Mouse (Mus musculus) forebrain, embryonic 16.5 days (tissue): ENCODE measurements around the gene Dclre1b. TPM values are rescaled to one million over a fixed set of nuclear protein-coding genes. Genes with fewer than 3 reads are reported as not detected.

Source experiments
- ATAC-seq: fragments of 200-750 bp; cut with Nextera tagmentation; 2 replicates; pipeline ENCODE4 v1.8.0; 2017; ENCODE audit warnings: mild to moderate bottlenecking, moderate library complexity
- H3K27ac ChIP-seq: fragments of 300-500 bp; sonication (generic); 2 replicates; pipeline ENCODE4 v1.5.1; 2014; ENCODE audit warnings: low read length, control low read depth
- H3K27me3 ChIP-seq: fragments of 300-500 bp; sonication (generic); replicated peaks from 2 replicates; pipeline ENCODE4 v1.6.1; 2014; ENCODE audit warnings: low read length; ENCODE audit not compliant: control insufficient read depth, insufficient read depth
- H3K36me3 ChIP-seq: fragments of 300-500 bp; sonication (generic); 2 replicates; pipeline ENCODE4 v1.6.1; 2014; ENCODE audit not compliant: control insufficient read depth, insufficient read depth
- H3K4me1 ChIP-seq: fragments of 300-500 bp; sonication (generic); replicated peaks from 2 replicates; pipeline ENCODE4 v1.6.1; 2014; ENCODE audit warnings: low read length; ENCODE audit not compliant: control insufficient read depth, insufficient read depth
- H3K4me2 ChIP-seq: fragments of 300-500 bp; sonication (generic); 2 replicates; pipeline ENCODE4 v1.6.1; 2014; ENCODE audit warnings: mild to moderate bottlenecking, low read length, control low read depth
- H3K4me3 ChIP-seq: fragments of 300-500 bp; sonication (generic); replicated peaks from 2 replicates; pipeline ENCODE4 v1.5.1; 2014; ENCODE audit warnings: mild to moderate bottlenecking, low read length, control low read depth
- H3K9ac ChIP-seq: fragments of 300-500 bp; sonication (generic); replicated peaks from 2 replicates; pipeline ENCODE4 v1.6.1; 2014; ENCODE audit warnings: low read depth, low read length, control low read depth
- H3K9me3 ChIP-seq: fragments of 300-500 bp; sonication (generic); 2 replicates; pipeline ENCODE4 v1.6.1; 2016; ENCODE audit warnings: low read length; ENCODE audit not compliant: control insufficient read depth
- WGBS: fragments of 180-500 bp; shearing (Covaris S2); extraction: QIAGEN DNeasy Blood & Tissue Kit; methylation state at CpG from one replicate; pipeline ENCODE4 v1.1.7; 2014; 5-methylcytosine and 5-hydroxymethylcytosine counted together
- polyA plus RNA-seq: library from polyadenylated mRNA; unstranded; fragments of >200 nt; fragmentation: Nextera tagmentation; extraction: Ambion mirVana; gene quantifications from 2 replicates; pipeline ENCODE4 v1.2.1, GENCODE M21; 2015

The Dclre1b gene
- polyA plus RNA-seq, 1 experiment from 2014 or later: 26.2 TPM

- H3K4me2 ChIP-seq: no peak overlapping the region
- H3K9ac ChIP-seq: no peak overlapping the region
- no peaks in the 10 kb centered on the region for H3K9me3 ChIP-seq
- H3K4me3 ChIP-seq: no peak overlapping the region
- no peak overlapping the region for H3K27ac ChIP-seq
- WGBS: 58% methylated on average over 3 of the region's 3 CpGs
- no peaks in the 10 kb centered on the region for H3K27me3 ChIP-seq
- peaks cover 5% of the 10 kb centered on the region; the same call in 1 of the 2 replicates for H3K36me3 ChIP-seq
- no peak for ATAC-seq
- H3K4me1 ChIP-seq: peaks cover 3% of the 10 kb centered on the region; the same call in 1 of the 2 replicates
Observed at GRCm38 (mm10) chr3:103766789-103767188, 42.5 kb downstream of the Dclre1b start.

GRCm38 (mm10) chr3:103759261-103759970, 49.8 kb downstream of the Dclre1b start:
- H3K4me2 ChIP-seq: no peak overlapping the region
- WGBS: 92% methylated on average over 5 of the region's 5 CpGs
- no peaks in the 10 kb centered on the region for H3K27me3 ChIP-seq
- no peak overlapping the region for H3K27ac ChIP-seq
- H3K9me3 ChIP-seq: no peaks in the 10 kb centered on the region
- H3K36me3 ChIP-seq: peaks cover 18% of the 10 kb centered on the region
- no peaks in the 10 kb centered on the region for H3K4me1 ChIP-seq
- H3K4me3 ChIP-seq: no peak overlapping the region
- H3K9ac ChIP-seq: no peak overlapping the region
- no peak for ATAC-seq

- H3K4me2 ChIP-seq: no peak overlapping the region
- no peaks in the 10 kb centered on the region for H3K4me1 ChIP-seq
- peaks cover 18% of the 10 kb centered on the region for H3K36me3 ChIP-seq
- no peak overlapping the region for H3K27ac ChIP-seq
- no peak overlapping the region for H3K9ac ChIP-seq
- ATAC-seq: no peak
- no peaks in the 10 kb centered on the region for H3K9me3 ChIP-seq
- WGBS: 84% methylated on average over 7 of the region's 7 CpGs
- H3K27me3 ChIP-seq: no peaks in the 10 kb centered on the region
- H3K4me3 ChIP-seq: no peak overlapping the region
Observed at GRCm38 (mm10) chr3:103758456-103758855, 50.8 kb downstream of the Dclre1b start.

- no peak overlapping the region for H3K9ac ChIP-seq
- no peak overlapping the region for H3K4me3 ChIP-seq
- H3K36me3 ChIP-seq: peaks cover 25% of the 10 kb centered on the region
- no peak for ATAC-seq
- no peaks in the 10 kb centered on the region for H3K9me3 ChIP-seq
- no peak overlapping the region for H3K27ac ChIP-seq
- no peaks in the 10 kb centered on the region for H3K27me3 ChIP-seq
- no peaks in the 10 kb centered on the region for H3K4me1 ChIP-seq
- H3K4me2 ChIP-seq: no peak overlapping the region
- 93% methylated on average over 2 of the region's 2 CpGs for WGBS
Observed at GRCm38 (mm10) chr3:103756920-103757319, 52.3 kb downstream of the Dclre1b start.

- H3K36me3 ChIP-seq: peaks cover 25% of the 10 kb centered on the region
Observed at GRCm38 (mm10) chr3:103755351-103755750, 53.9 kb downstream of the Dclre1b start.

GRCm38 (mm10) chr3:103751558-103751957, 57.7 kb downstream of the Dclre1b start:
- H3K36me3 ChIP-seq: peaks cover 26% of the 10 kb centered on the region
- no peak overlapping the region for H3K9ac ChIP-seq
- H3K4me3 ChIP-seq: no peak overlapping the region
- no peaks in the 10 kb centered on the region for H3K9me3 ChIP-seq
- no peak overlapping the region for H3K4me2 ChIP-seq
- no peak for ATAC-seq
- H3K27me3 ChIP-seq: no peaks in the 10 kb centered on the region
- no peak overlapping the region for H3K27ac ChIP-seq
- H3K4me1 ChIP-seq: no peaks in the 10 kb centered on the region
- 73% methylated on average over 2 of the region's 2 CpGs for WGBS

More at GRCm38 (mm10) chr3:103755351-103755750, 53.9 kb downstream of the Dclre1b start:
- 79% methylated on average over 3 of the region's 3 CpGs for WGBS
- no peak overlapping the region for H3K4me3 ChIP-seq
- no peaks in the 10 kb centered on the region for H3K4me1 ChIP-seq
- H3K27me3 ChIP-seq: no peaks in the 10 kb centered on the region
- no peak overlapping the region for H3K9ac ChIP-seq
- ATAC-seq: no peak
- no peaks in the 10 kb centered on the region for H3K9me3 ChIP-seq
- no peak overlapping the region for H3K27ac ChIP-seq
- no peak overlapping the region for H3K4me2 ChIP-seq

Other genes with a start within 250 kb of the Dclre1b start
- 23.5 and 25.4 TPM in 2 replicates for gene Syt6, start 234.2 kb downstream of the Dclre1b start, polyA plus RNA-seq
- 0.16 and 0.17 TPM in 2 replicates for gene Atg4a-ps, start 163.4 kb downstream of the Dclre1b start, polyA plus RNA-seq
- 5.1 and 6.8 TPM in 2 replicates for gene Olfml3, start 71.4 kb downstream of the Dclre1b start, polyA plus RNA-seq
- not detected in 2 replicates for gene Gm10964, start 70.1 kb downstream of the Dclre1b start, polyA plus RNA-seq
- 12.7 and 13.6 TPM in 2 replicates for gene Hipk1, start 17.9 kb downstream of the Dclre1b start, polyA plus RNA-seq
- gene Ap4b1, start 76 bp upstream of the Dclre1b start, polyA plus RNA-seq: 24.2 and 25.9 TPM in 2 replicates
- 0.13 and 0.14 TPM in 2 replicates for gene Gm43064, start 129 bp upstream of the Dclre1b start, polyA plus RNA-seq
- 0.26 and 0.86 TPM in 2 replicates for gene Bcl2l15, start 23.2 kb upstream of the Dclre1b start, polyA plus RNA-seq
- 0.10 and 0.24 TPM in 2 replicates for gene Ptpn22, start 50.4 kb upstream of the Dclre1b start, polyA plus RNA-seq
- gene Rsbn1, start 104.7 kb upstream of the Dclre1b start, polyA plus RNA-seq: 21.1 and 23.4 TPM in 2 replicates
- 26.0 and 30.3 TPM in 2 replicates for gene Phtf1, start 158.7 kb upstream of the Dclre1b start, polyA plus RNA-seq